Mouse (Mus musculus): ENCODE results near the gene Treml4.

- TF ChIP-seq CTCF (IDR thresholded peaks at IDR 0.05; ENCODE audit: low read depth) = no peak
- no peak for TF ChIP-seq EP300 (IDR thresholded peaks at IDR 0.05; ENCODE audit: low read depth)
Observed at GRCm38 (mm10) chr17:48278381-48278780, 14.3 kb downstream of the Treml4 start.

Data from liver, embryonic 14.5 days (tissue).